Mouse (Mus musculus) lung, postnatal 10 days (tissue): ENCODE data around the gene Slc37a4.
"Not testable (repeated sequence)": the region's sequence is repeated elsewhere in the genome, so short reads cannot be mapped to it uniquely, and the experiment has no call there.

Source experiments
- DNase-seq: peaks from one replicate; pipeline ENCODE4 v3.0.0; 2021

The Slc37a4 gene

GRCm38 (mm10) chr9:44444402-44445025 lies 47.9 kb downstream of the Slc37a4 start:
- not testable (repeated sequence) for DNase-seq

- DNase-seq, result no peak
Measured at GRCm38 (mm10) chr9:44450387-44450786, 53.7 kb downstream of the Slc37a4 start.
